Mouse (Mus musculus) thymus, adult 2 months (tissue): Measurements from ENCODE around the gene Daam1. TPM values are rescaled to one million over a fixed set of nuclear protein-coding genes. Genes with fewer than 3 reads are reported as not detected.

ENCODE experiments used
- DNase-seq: peaks from one replicate; pipeline ENCODE4 v3.0.0; 2021
- H3K27ac ChIP-seq: fragments of 200-500 bp; 2 replicates; pipeline ENCODE4 v1.5.1; 2012; ENCODE audit warnings: low read length, control low read depth; ENCODE audit not compliant: control insufficient read depth, insufficient read depth
- H3K27me3 ChIP-seq: fragments of 200-500 bp; 2 replicates; pipeline ENCODE4 v1.6.1; 2012; ENCODE audit warnings: mild to moderate bottlenecking, low read length, moderate library complexity, mixed read lengths; ENCODE audit not compliant: control insufficient read depth, insufficient read depth
- H3K36me3 ChIP-seq: fragments of 200-500 bp; 2 replicates; pipeline ENCODE4 v1.6.1; 2012; ENCODE audit warnings: mild to moderate bottlenecking, low read length, moderate library complexity; ENCODE audit not compliant: control insufficient read depth, insufficient read depth
- H3K4me1 ChIP-seq: fragments of 200-500 bp; replicated peaks from 2 replicates; pipeline ENCODE4 v1.6.1; 2012; ENCODE audit warnings: low read length; ENCODE audit not compliant: control insufficient read depth, insufficient read depth
- H3K4me3 ChIP-seq: fragments of 200-500 bp; 2 replicates; pipeline ENCODE4 v1.5.1; 2012; ENCODE audit warnings: mild to moderate bottlenecking, low read length, control low read depth, moderate library complexity; ENCODE audit not compliant: control insufficient read depth, insufficient read depth
- CTCF ChIP-seq: fragments of 200-500 bp; IDR thresholded peaks from 2 replicates; pipeline ENCODE4 v1.5.1; 2012; ENCODE audit warnings: mild to moderate bottlenecking, control low read depth, low read length, moderate library complexity, borderline replicate concordance; ENCODE audit not compliant: control insufficient read depth, poor library complexity, insufficient read depth; ENCODE audit errors: extremely low read depth
- POLR2A ChIP-seq: fragments of 200-500 bp; IDR thresholded peaks from 2 replicates; pipeline ENCODE4 v1.6.1; 2012; ENCODE audit warnings: mild to moderate bottlenecking, low read length, control low read depth, moderate library complexity; ENCODE audit not compliant: control insufficient read depth, poor library complexity, insufficient read depth; ENCODE audit errors: extremely low read depth
- WGBS: fragments of 180-500 bp; shearing (Covaris S2); methylation state at CpG from one replicate; pipeline ENCODE4 v1.1.7; 2018; 5-methylcytosine and 5-hydroxymethylcytosine counted together
- polyA plus RNA-seq: library from polyadenylated mRNA; depleted of rRNA; stranded (reverse); fragments of >200 nt; gene quantifications from 2 replicates; pipeline ENCODE4 v1.2.3, GENCODE M21; 2012

Daam1 gene
- polyA plus RNA-seq, 1 experiment, result 3.4 TPM

DNA sequence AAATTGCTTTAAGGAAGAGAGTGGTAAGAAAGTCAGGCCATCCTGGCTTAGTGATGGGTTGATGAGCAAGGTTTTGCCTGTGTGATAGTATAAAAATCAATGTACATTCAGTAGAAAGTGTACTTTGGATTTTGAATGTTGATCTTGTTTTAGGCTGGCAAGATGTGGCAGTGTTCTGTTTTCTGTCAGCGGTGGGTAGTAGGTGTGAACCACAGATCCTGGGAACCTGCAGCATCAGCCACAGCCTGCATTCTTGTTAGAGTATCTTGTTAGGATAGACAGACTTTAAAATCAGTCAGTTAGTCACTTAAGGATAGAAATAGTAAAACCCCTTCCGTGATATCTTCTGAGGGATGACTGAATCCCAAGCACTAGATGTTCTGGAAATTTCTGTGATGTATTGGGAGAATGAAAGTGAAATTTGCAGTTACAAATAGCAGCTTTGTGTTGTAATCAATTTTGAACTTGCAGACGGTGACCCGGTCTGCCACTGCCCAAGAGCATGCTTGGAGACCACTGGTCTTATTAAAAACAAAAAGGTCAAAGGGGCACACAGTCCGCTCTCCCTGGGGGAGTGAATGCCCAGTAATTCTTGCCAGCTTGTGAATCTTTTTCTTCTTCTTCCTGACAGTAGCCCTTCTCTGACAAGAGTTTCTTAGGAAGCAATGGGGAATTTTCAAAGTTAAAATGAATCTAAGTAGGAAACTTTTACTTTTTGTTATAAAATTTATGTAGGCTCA is 17.3 kb downstream of the Daam1 start:
- no peak for DNase-seq
- 95% methylated on average over 5 of the region's 5 CpGs for WGBS

DNA sequence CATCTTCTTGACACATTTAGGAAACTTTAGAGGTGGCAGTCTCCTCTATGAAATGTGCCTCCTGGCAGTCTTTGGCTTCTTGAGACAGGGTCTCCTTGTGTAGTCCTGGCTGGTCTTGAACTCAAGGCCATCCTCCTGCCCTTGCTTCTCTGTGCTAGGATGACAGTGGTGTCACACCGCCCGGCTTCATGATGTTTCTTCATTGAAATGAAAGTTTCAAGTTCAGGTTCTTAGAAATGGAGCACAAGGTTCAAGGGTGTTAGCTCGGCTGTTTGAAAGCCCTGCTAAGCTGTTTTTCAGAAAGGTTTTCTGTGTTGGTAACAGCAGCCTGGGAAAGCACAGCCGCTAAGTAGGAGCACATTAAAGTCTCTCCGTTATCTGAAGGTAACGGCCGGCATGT is 18.2 kb downstream of the Daam1 start:
- 97% methylated on average over 7 of the region's 7 CpGs for WGBS
- TF ChIP-seq CTCF (no peak), POLR2A (no peak)
- Histone ChIP-seq H3K4me1 (0 out of 2 replicates have a peak, but pooled peaks cover 2% of the 10 kb centered on the region), H3K36me3 (no peaks in the 10 kb centered on the region), H3K4me3 (no peak overlapping the region), H3K27ac (no peak overlapping the region), H3K27me3 (no peaks in the 10 kb centered on the region)
- DNase-seq, result no peak

More for the DNA sequence above, 17.3 kb downstream of the Daam1 start:
- Histone ChIP-seq H3K4me3 (no peak overlapping the region), H3K4me1 (0 out of 2 replicates have a peak, but pooled peaks cover 2% of the 10 kb centered on the region), H3K27me3 (no peaks in the 10 kb centered on the region), H3K36me3 (no peaks in the 10 kb centered on the region), H3K27ac (no peak overlapping the region)
- TF ChIP-seq POLR2A, result no peak
- no peak for TF ChIP-seq CTCF

DNA sequence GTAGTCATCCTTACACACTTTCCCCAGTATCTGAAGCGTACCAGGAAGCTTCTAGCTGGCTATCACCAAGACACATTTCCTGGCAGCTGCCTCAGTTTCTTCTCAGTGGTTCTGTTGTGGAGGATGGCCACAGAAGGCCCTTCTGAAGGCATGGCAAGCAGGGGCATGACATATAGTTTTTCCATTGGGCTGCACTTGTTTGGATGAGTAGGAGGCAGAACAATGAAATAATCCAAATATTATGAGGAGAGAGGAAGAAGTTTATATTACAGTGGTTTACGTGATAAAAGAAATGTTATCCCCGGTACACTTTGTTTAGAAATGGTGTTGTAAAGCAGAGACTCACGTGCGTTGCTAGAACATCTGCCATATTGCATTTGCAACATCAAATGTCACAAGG is 19.3 kb downstream of the Daam1 start:
- 96% methylated on average over 5 of the region's 5 CpGs for WGBS
- H3K27ac ChIP-seq, result no peak overlapping the region
- 0 out of 2 replicates have a peak, but pooled peaks cover 2% of the 10 kb centered on the region for H3K4me1 ChIP-seq
- TF ChIP-seq POLR2A (no peak), CTCF (no peak)
- no peak overlapping the region for H3K4me3 ChIP-seq
- no peaks in the 10 kb centered on the region for H3K27me3 ChIP-seq
- DNase-seq, result no peak
- no peaks in the 10 kb centered on the region for H3K36me3 ChIP-seq

DNA sequence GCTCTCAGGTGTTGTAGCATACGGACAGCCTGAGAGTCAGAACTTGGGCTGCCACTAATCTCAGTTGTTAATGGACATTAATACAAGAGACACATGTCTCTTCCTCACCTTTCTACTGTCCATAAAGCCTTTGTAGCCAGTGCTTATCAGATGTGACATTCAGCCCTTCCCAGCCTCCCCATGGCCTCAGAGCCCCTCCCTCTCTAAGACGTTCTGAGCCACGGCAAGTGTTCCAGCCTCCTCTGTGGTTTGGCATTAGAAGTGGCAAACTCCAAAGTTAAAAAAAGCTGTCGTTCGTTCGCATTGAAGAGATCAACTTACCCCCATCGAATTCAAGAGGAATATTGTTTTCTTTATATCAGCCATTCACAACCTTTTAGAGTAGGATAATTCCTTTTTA is 21.8 kb downstream of the Daam1 start:
- Histone ChIP-seq H3K27ac (no peak overlapping the region), H3K4me1 (peaks cover 2% of the 10 kb centered on the region; the same call in 1 of the 2 replicates), H3K4me3 (no peak overlapping the region), H3K36me3 (no peaks in the 10 kb centered on the region), H3K27me3 (no peaks in the 10 kb centered on the region)
- no peak for DNase-seq
- no peak for TF ChIP-seq CTCF
- no peak for TF ChIP-seq POLR2A
- WGBS, result 40% methylated on average over 7 of the region's 7 CpGs

DNA sequence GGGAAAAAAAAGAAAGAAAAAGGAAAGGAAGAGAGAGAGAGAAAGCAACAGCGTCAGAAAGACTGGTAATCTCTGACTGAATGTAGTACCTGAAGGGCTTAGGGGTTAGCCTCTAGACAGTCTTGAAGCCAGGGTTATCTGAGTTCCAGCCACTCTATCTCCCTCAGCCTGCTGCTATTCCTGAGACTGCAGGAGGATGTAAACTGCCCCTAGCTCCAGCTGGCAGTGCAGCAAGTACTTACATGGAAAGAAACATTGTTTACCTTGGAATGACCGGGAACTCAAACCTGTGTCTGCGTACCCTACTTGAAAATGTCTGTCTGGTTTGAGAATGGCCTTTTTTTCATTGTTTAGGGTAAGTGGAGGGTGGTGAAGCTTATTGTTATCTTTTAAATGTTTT is 22.8 kb downstream of the Daam1 start:
- TF ChIP-seq CTCF, result no peak
- TF ChIP-seq POLR2A, result no peak
- Histone ChIP-seq H3K4me1 (peaks cover 2% of the 10 kb centered on the region; the same call in 1 of the 2 replicates), H3K4me3 (no peak overlapping the region), H3K27ac (no peak overlapping the region), H3K36me3 (no peaks in the 10 kb centered on the region), H3K27me3 (no peaks in the 10 kb centered on the region)
- WGBS, result 94% methylated on average over 3 of the region's 3 CpGs
- DNase-seq, result no peak

DNA sequence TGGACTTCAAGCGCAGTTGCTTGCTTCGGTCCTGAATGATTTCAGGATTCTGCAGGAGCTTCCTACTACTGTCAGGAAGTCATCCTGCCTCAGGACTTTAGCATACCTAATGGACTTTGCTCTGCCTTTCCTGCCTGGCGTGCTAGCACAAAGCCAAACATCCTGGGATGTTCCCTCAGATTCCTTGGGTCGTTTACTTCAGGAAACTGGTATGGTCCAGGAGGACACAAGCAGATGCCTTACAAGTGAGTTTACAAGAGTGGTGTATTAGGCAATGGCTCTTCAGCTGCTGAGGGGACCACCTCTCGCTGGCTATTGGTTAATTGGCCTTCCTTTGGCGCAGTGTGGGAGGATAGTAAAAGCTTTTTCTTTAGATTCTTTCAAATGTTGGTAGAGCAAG is 23.3 kb downstream of the Daam1 start:
- DNase-seq, result no peak
- TF ChIP-seq CTCF (no peak), POLR2A (no peak)
- no peaks in the 10 kb centered on the region for H3K36me3 ChIP-seq
- H3K27me3 ChIP-seq, result no peaks in the 10 kb centered on the region
- H3K27ac ChIP-seq, result no peak overlapping the region
- WGBS, result 89% methylated on average over 6 of the region's 6 CpGs
- no peak overlapping the region for H3K4me3 ChIP-seq
- H3K4me1 ChIP-seq, result peaks cover 2% of the 10 kb centered on the region; the same call in 1 of the 2 replicates

DNA sequence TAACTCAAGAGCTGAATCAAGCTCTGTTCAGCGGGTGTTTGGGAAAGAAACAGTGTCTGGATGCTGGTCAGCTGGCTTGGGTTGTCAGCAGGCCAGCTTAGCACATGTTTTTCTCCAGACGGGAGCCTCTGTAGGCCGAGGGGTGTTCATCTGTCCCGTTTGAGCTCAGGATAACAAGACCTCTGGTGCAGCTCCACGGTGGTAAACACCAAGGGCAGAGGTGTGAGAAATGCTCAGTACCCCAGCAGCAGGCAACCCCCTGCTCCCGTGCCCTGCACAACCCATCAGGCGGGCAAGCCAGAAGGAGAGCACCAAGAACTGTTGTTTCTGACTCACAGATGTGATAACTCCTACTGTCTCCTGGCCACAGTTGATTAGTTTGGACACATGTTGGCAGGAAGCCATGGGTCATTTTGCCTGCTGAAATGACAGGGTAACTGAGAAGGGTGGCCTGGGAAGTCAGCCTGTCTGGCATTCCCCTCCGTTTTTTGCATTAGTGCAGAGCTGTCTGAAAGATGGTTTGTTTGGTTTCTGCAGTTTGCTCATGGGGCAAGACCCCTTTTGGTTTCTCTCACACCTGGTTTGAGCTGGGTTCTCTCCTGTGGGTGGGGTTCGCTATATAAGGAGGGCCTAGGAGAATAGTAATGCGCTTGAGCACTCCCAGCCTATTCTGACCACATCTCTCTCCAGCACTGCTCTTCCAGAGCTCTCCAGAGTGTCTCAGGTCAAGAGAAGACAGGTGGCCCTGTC is 25.0 kb downstream of the Daam1 start:
- H3K27me3 ChIP-seq, result no peaks in the 10 kb centered on the region
- no peaks in the 10 kb centered on the region for H3K36me3 ChIP-seq
- H3K4me3 ChIP-seq, result no peak overlapping the region
- no peak for TF ChIP-seq CTCF
- no peak for TF ChIP-seq POLR2A
- WGBS, result 83% methylated on average over 10 of the region's 10 CpGs
- no peak overlapping the region for H3K27ac ChIP-seq
- DNase-seq, result no peak
- peaks cover 2% of the 10 kb centered on the region; the same call in 1 of the 2 replicates for H3K4me1 ChIP-seq
